Mouse (Mus musculus): ENCODE results near the gene Cfap157. TPM values are rescaled to one million over a fixed set of nuclear protein-coding genes. Genes with fewer than 3 reads are reported as not detected.

The Cfap157 gene
- polyA plus RNA-seq, 2 experiments, result 0.04 to 0.11 TPM

DNA sequence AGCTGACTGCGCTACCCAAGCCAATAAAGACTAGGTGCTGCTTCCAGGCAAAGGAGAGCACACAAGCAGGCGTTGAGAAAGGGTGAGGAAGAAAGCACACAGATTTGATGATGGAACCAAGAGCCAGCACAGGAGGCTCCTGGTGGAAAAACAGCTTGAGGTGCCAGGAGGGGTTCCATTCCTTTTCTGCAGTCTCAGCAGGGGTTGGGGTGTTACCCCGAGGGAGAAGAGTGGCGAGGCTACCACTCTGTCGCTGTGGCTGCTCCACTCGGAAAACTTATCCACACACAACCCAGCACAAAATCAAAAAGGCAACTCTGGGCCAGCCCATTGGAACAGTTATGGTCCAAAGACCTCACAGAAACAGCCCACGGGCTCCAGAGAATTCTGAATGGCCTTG is 33.4 kb upstream of the Cfap157 start:
- Histone ChIP-seq H3K27me3 (ENCODE audit: control insufficient read depth, insufficient read depth, low read length) (no peaks in the 10 kb centered on the region), H3K4me1 (ENCODE audit: control insufficient read depth, insufficient read depth, low read length) (peaks cover 14% of the 10 kb centered on the region), H3K9ac (ENCODE audit: low read depth, low read length, severe bottlenecking) (peak overlapping the region; percentile 31; the same call in 1 of the 2 replicates), H3K4me3 (replicated peaks; ENCODE audit: low read length) (no peak overlapping the region), H3K9me3 (ENCODE audit: control insufficient read depth, low read length) (no peaks in the 10 kb centered on the region), H3K4me2 (replicated peaks; ENCODE audit: low read depth, low read length, severe bottlenecking) (0 out of 2 replicates have a peak overlapping the region, but pooled peaks have one; percentile 19), H3K36me3 (ENCODE audit: control insufficient read depth, insufficient read depth, low read length) (peaks cover 20% of the 10 kb centered on the region), H3K27ac (replicated peaks; ENCODE audit: low read depth, low read length) (peak overlapping the region; percentile 63)
- TF ChIP-seq POLR2A (IDR thresholded peaks at IDR 0.05; ENCODE audit: borderline replicate concordance, extremely low read depth, insufficient read depth, insufficient read length), result no peak
- DNase-seq (ENCODE audit: low spot score) (no peak), ATAC-seq (ENCODE audit: low FRiP score, low read depth) (no peak)
- WGBS, result 46% methylated on average over 7 of the region's 7 CpGs

DNA sequence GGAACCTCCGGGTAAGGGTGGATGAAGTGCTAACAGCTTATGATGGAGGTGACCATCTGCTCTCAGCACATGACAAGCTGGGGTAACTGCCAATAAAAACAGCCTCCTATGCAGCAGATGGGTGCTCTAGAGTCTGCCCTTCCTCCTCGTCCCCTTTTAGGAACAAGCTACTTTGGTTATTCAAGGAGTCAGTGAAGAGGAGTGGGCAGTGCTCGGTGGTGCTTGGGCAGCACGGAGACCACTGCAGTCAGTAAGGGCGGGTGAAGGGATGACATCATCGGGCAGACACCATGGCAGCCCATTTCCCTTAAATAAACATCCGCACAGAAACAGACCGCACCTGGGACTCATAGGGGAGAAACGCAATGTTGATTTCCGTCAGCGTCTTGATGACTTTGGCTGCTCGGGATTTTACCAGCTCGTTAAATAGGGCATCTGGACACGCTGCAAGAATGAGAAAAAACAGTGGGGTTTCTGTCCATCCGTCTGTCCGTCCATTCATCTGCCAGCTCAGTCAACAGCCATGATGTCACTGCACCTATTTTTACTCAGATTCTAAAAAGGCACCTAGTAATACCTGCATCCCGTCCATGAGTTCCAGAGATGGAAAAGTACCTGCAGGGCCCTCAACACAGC is 32.8 kb upstream of the Cfap157 start:
- H3K27me3 ChIP-seq (ENCODE audit: control insufficient read depth, insufficient read depth, low read length), result no peaks in the 10 kb centered on the region
- peak overlapping the region; percentile 31; the same call in 1 of the 2 replicates for H3K9ac ChIP-seq (ENCODE audit: low read depth, low read length, severe bottlenecking)
- WGBS, result 27% methylated on average over 17 of the region's 17 CpGs
- peaks cover 22% of the 10 kb centered on the region for H3K36me3 ChIP-seq (ENCODE audit: control insufficient read depth, insufficient read depth, low read length)
- H3K9me3 ChIP-seq (ENCODE audit: control insufficient read depth, low read length), result no peaks in the 10 kb centered on the region
- no peak for TF ChIP-seq POLR2A (IDR thresholded peaks at IDR 0.05; ENCODE audit: borderline replicate concordance, extremely low read depth, insufficient read depth, insufficient read length)
- peak overlapping the region; percentile 63 for H3K27ac ChIP-seq (replicated peaks; ENCODE audit: low read depth, low read length)
- ATAC-seq (ENCODE audit: low FRiP score, low read depth), result peak; percentile 60
- peak; percentile 46 for DNase-seq (ENCODE audit: low spot score)
- 0 out of 2 replicates have a peak overlapping the region, but pooled peaks have one; percentile 19 for H3K4me2 ChIP-seq (replicated peaks; ENCODE audit: low read depth, low read length, severe bottlenecking)
- peaks cover 14% of the 10 kb centered on the region for H3K4me1 ChIP-seq (ENCODE audit: control insufficient read depth, insufficient read depth, low read length)
- H3K4me3 ChIP-seq (replicated peaks; ENCODE audit: low read length), result no peak overlapping the region

DNA sequence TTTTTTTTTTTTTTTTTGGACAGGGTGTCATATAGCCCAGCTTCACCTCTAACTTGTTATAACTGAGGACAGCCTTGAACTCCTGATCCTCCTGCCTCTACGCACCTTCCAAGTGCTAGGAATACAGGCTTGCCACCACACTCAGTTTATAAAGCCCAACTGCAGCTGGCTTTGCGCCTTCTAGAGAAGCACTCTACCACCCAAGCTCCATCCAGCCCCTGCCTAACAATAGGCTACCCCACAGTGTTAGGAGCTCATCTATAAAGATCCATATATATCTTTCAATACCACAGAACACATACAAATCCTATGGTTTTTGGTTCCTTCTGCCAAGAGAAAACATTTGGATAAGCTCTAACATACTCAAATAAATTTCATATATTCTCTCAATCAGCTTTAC is 32.3 kb upstream of the Cfap157 start:
- no peak overlapping the region for H3K4me3 ChIP-seq (replicated peaks; ENCODE audit: low read length)
- 89% methylated on average over 2 of the region's 2 CpGs for WGBS
- H3K9me3 ChIP-seq (ENCODE audit: control insufficient read depth, low read length), result no peaks in the 10 kb centered on the region
- H3K36me3 ChIP-seq (ENCODE audit: control insufficient read depth, insufficient read depth, low read length), result peaks cover 22% of the 10 kb centered on the region
- no peak overlapping the region for H3K9ac ChIP-seq (ENCODE audit: low read depth, low read length, severe bottlenecking)
- no peak overlapping the region; the same call in 1 of the 2 replicates for H3K27ac ChIP-seq (replicated peaks; ENCODE audit: low read depth, low read length)
- H3K4me1 ChIP-seq (ENCODE audit: control insufficient read depth, insufficient read depth, low read length), result peaks cover 14% of the 10 kb centered on the region
- H3K4me2 ChIP-seq (replicated peaks; ENCODE audit: low read depth, low read length, severe bottlenecking), result no peak overlapping the region
- no peak for TF ChIP-seq POLR2A (IDR thresholded peaks at IDR 0.05; ENCODE audit: borderline replicate concordance, extremely low read depth, insufficient read depth, insufficient read length)
- no peak for ATAC-seq (ENCODE audit: low FRiP score, low read depth)
- H3K27me3 ChIP-seq (ENCODE audit: control insufficient read depth, insufficient read depth, low read length), result no peaks in the 10 kb centered on the region
- DNase-seq (ENCODE audit: low spot score), result no peak

DNA sequence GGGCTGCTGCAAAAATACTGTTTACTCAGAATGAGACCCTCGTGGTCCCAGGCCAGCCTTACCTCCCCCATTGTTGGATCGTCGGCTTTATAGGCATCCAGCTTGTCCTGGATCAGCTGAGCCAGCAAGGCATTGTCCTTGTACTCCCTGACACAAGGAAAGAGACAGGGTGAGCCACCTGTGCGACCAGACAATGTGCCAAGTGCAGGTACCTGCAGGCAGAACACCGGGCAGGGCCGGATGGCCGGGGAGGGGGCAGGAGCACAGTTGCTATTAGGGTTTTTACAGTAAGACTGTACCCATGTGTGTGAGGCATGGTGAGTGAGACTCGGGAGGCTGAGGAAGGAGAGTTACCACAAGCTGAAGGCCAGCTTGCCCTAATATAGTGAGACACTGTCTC is 27.7 kb upstream of the Cfap157 start:
- no peak overlapping the region for H3K4me3 ChIP-seq (replicated peaks; ENCODE audit: low read length)
- DNase-seq (ENCODE audit: low spot score), result no peak
- WGBS, result 78% methylated on average over 8 of the region's 8 CpGs
- no peak for ATAC-seq (ENCODE audit: low FRiP score, low read depth)
- no peaks in the 10 kb centered on the region for H3K9me3 ChIP-seq (ENCODE audit: control insufficient read depth, low read length)
- peaks cover 5% of the 10 kb centered on the region; the same call in 1 of the 2 replicates for H3K4me1 ChIP-seq (ENCODE audit: control insufficient read depth, insufficient read depth, low read length)
- H3K4me2 ChIP-seq (replicated peaks; ENCODE audit: low read depth, low read length, severe bottlenecking), result no peak overlapping the region
- H3K9ac ChIP-seq (ENCODE audit: low read depth, low read length, severe bottlenecking), result no peak overlapping the region
- H3K27ac ChIP-seq (replicated peaks; ENCODE audit: low read depth, low read length), result no peak overlapping the region
- peaks cover 31% of the 10 kb centered on the region for H3K36me3 ChIP-seq (ENCODE audit: control insufficient read depth, insufficient read depth, low read length)
- H3K27me3 ChIP-seq (ENCODE audit: control insufficient read depth, insufficient read depth, low read length), result no peaks in the 10 kb centered on the region
- no peak for TF ChIP-seq POLR2A (IDR thresholded peaks at IDR 0.05; ENCODE audit: borderline replicate concordance, extremely low read depth, insufficient read depth, insufficient read length)

DNA sequence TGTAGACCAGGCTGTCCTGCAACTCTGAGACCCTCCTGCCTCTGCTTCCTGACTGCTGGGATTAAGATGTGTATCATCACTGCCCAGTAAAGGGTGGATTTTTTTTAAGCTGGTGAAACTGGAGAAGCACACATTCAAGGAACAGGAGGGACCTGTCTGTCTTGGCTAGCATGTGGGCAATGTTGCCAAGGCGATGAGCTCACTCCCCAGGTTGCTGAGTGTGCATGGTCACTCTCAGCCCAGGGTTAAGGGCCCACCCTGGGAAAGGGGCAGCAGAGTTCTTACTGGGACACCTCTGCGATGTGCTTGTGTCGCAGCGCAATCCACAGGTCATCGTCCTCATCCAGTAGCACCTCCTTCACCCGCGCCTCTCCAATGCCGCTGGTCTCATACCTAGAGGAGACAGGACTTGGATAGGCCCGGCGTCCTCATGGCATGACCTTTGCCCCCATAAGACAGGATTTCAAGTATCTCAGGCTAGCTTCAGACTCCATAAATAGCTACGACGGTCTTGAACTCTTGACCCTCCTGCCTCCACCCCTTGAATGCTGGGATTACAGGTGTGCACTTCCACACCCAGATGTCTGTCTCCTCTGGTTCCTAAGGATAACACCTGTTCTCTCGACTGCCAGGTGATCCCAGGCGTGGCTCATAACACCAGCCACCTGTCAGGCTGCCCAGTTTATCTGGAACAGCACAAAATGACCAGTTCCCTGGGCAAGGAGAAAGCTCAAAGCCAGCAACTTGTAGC is 24.8 kb upstream of the Cfap157 start:
- no peak overlapping the region for H3K27ac ChIP-seq (replicated peaks; ENCODE audit: low read depth, low read length)
- WGBS, result 89% methylated on average over 14 of the region's 14 CpGs
- no peaks in the 10 kb centered on the region for H3K9me3 ChIP-seq (ENCODE audit: control insufficient read depth, low read length)
- no peak for DNase-seq (ENCODE audit: low spot score)
- ATAC-seq (ENCODE audit: low FRiP score, low read depth), result no peak
- no peak for TF ChIP-seq POLR2A (IDR thresholded peaks at IDR 0.05; ENCODE audit: borderline replicate concordance, extremely low read depth, insufficient read depth, insufficient read length)
- H3K4me1 ChIP-seq (ENCODE audit: control insufficient read depth, insufficient read depth, low read length), result no peaks in the 10 kb centered on the region
- no peak overlapping the region for H3K4me3 ChIP-seq (replicated peaks; ENCODE audit: low read length)
- H3K9ac ChIP-seq (ENCODE audit: low read depth, low read length, severe bottlenecking), result no peak overlapping the region
- no peak overlapping the region for H3K4me2 ChIP-seq (replicated peaks; ENCODE audit: low read depth, low read length, severe bottlenecking)
- no peaks in the 10 kb centered on the region for H3K27me3 ChIP-seq (ENCODE audit: control insufficient read depth, insufficient read depth, low read length)
- peaks cover 39% of the 10 kb centered on the region for H3K36me3 ChIP-seq (ENCODE audit: control insufficient read depth, insufficient read depth, low read length)

Measured in limb, embryonic 14.5 days (tissue).